Mouse (Mus musculus): ENCODE results near the gene Lhx8. TPM values are rescaled to one million over a fixed set of nuclear protein-coding genes. Genes with fewer than 3 reads are reported as not detected.

Lhx8 gene
- polyA plus RNA-seq, 1 experiment from 2014 or later, result 19.8 TPM

DNA sequence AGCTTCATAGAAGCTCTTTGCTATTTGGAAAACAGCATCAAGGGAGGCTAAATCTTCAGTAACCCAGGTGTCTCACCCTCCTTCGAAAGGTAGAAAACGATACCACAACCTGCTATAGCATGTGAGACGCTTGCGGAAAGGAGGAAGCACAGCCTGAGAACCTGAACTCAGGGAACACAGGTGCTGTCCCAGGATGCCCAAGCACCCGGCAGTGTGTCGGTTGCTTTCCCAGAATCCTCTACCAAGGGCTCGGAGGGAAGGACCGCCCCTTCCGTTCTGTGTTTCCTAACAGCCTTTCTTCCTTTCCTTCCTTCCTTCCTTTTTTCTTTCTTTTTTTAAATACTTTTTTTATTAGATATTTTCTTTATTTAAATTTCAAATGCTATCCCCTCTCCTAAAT lies 30.5 kb downstream of the Lhx8 start:
- Histone ChIP-seq H3K36me3 (ENCODE audit: control insufficient read depth, insufficient read depth, low read length) (no peaks in the 10 kb centered on the region), H3K4me1 (replicated peaks; ENCODE audit: control insufficient read depth, insufficient read depth, low read length) (no peaks in the 10 kb centered on the region), H3K9ac (ENCODE audit: low read length) (no peak overlapping the region), H3K9me3 (ENCODE audit: control insufficient read depth, low read length) (no peaks in the 10 kb centered on the region), H3K27ac (ENCODE audit: low read depth, low read length) (no peak overlapping the region), H3K4me2 (ENCODE audit: low read depth, low read length, severe bottlenecking) (no peak overlapping the region), H3K27me3 (ENCODE audit: control insufficient read depth, insufficient read depth, low read length) (no peaks in the 10 kb centered on the region), H3K4me3 (ENCODE audit: low read depth, low read length) (no peak overlapping the region)
- WGBS, result 89% methylated on average over 9 of the region's 9 CpGs
- ATAC-seq (replicated peaks; ENCODE audit: low FRiP score) (no peak), DNase-seq (ENCODE audit: low spot score) (no peak)

DNA sequence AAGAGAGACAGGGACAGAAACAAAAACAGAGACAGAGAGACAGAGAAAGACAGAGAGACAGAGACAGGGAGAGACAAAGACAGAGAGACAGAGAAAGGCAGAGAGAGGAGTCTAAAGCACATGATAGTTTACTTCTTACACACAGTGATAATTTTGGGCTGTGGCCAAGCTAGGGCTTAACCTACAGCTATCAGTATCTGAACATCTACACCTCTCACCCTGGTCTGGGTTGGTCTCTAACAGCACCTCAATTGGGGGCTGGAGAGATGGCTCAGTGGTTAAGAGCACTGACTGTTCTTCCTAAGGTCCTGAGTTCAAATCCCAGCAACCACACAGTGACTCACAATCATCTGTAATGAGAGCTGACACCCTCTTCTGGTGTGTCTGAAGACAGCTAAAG lies 32.0 kb downstream of the Lhx8 start:
- no peaks in the 10 kb centered on the region for H3K27me3 ChIP-seq (ENCODE audit: control insufficient read depth, insufficient read depth, low read length)
- no peak overlapping the region for H3K4me3 ChIP-seq (ENCODE audit: low read depth, low read length)
- H3K27ac ChIP-seq (ENCODE audit: low read depth, low read length), result no peak overlapping the region
- DNase-seq (ENCODE audit: low spot score) (no peak), ATAC-seq (replicated peaks; ENCODE audit: low FRiP score) (no peak)
- no peaks in the 10 kb centered on the region for H3K9me3 ChIP-seq (ENCODE audit: control insufficient read depth, low read length)
- no peaks in the 10 kb centered on the region for H3K36me3 ChIP-seq (ENCODE audit: control insufficient read depth, insufficient read depth, low read length)
- no peak overlapping the region for H3K9ac ChIP-seq (ENCODE audit: low read length)
- H3K4me2 ChIP-seq (ENCODE audit: low read depth, low read length, severe bottlenecking), result no peak overlapping the region
- no peaks in the 10 kb centered on the region for H3K4me1 ChIP-seq (replicated peaks; ENCODE audit: control insufficient read depth, insufficient read depth, low read length)

DNA sequence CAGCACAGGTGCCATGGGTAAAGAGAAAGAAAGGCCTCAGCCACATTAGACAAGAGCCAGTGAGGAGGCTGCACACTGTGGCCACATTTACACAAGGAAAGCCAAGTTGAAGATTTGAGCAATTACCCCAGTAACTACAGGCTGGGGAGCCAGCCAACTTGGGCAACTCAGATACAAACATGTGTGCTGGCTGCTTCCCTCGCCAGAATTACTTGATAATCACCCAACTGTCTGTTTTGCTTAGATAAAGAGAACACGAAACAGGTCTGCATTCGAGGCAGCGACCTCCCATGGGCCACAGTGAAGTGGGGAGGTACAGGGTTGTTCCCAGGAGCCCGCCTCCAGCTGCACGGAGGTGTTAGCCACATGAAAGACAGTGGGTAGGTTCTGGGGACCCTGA lies 33.0 kb downstream of the Lhx8 start:
- WGBS, result 74% methylated on average over 6 of the region's 6 CpGs
- no peaks in the 10 kb centered on the region for H3K36me3 ChIP-seq (ENCODE audit: control insufficient read depth, insufficient read depth, low read length)
- H3K27me3 ChIP-seq (ENCODE audit: control insufficient read depth, insufficient read depth, low read length), result no peaks in the 10 kb centered on the region
- H3K4me3 ChIP-seq (ENCODE audit: low read depth, low read length), result no peak overlapping the region
- no peak for ATAC-seq (replicated peaks; ENCODE audit: low FRiP score)
- H3K9ac ChIP-seq (ENCODE audit: low read length), result no peak overlapping the region
- no peak overlapping the region for H3K27ac ChIP-seq (ENCODE audit: low read depth, low read length)
- no peaks in the 10 kb centered on the region for H3K9me3 ChIP-seq (ENCODE audit: control insufficient read depth, low read length)
- no peak overlapping the region for H3K4me2 ChIP-seq (ENCODE audit: low read depth, low read length, severe bottlenecking)
- no peaks in the 10 kb centered on the region for H3K4me1 ChIP-seq (replicated peaks; ENCODE audit: control insufficient read depth, insufficient read depth, low read length)
- DNase-seq (ENCODE audit: low spot score), result no peak

DNA sequence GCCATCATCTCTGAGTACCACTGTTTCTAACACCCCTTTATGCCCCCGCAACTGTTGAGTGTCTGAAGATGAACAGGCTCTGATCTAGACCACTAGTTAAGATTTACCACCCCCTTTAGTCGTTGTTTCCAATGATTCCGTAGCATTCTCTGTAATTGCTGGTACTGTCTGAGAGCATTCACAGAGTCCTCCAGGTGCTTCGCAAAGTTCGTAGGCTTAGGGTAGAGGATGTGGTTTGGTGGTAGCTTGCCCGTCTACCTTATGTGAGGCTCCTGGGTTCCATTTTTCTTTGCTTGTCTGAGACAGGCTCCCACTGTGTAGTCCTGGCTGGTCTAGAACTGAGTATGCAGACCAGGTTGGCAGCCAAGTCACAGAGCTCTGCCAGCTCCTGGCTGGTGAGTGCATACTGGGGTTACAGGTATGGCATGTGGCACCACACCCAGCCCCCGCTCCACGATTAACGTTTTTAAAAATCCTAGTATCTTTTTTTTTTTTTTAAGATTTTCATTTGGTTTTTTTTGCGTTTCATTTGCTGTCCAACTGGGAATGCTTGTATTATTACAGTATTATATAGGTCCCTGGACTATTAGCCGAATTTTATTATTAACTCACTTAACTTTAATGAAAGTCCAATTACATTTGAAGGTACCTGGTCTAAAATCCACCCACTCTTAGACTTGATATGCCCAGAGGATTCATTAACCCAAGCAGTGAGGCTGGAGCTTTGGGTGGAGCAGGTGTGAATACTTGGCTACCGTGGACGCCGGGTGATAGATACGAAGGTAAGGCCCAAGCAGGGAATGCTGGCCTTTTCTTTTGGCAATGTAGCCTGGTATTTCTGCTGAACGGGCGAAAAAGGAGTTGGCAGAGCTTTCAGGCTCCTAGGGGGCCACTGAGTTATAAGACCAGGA lies 35.3 kb downstream of the Lhx8 start:
- no peaks in the 10 kb centered on the region for H3K4me1 ChIP-seq (replicated peaks; ENCODE audit: control insufficient read depth, insufficient read depth, low read length)
- H3K9me3 ChIP-seq (ENCODE audit: control insufficient read depth, low read length), result no peaks in the 10 kb centered on the region
- ATAC-seq (replicated peaks; ENCODE audit: low FRiP score) (no peak), DNase-seq (ENCODE audit: low spot score) (no peak)
- H3K27ac ChIP-seq (ENCODE audit: low read depth, low read length), result no peak overlapping the region
- no peaks in the 10 kb centered on the region for H3K36me3 ChIP-seq (ENCODE audit: control insufficient read depth, insufficient read depth, low read length)
- H3K9ac ChIP-seq (ENCODE audit: low read length), result no peak overlapping the region
- 91% methylated on average over 17 of the region's 17 CpGs for WGBS
- no peaks in the 10 kb centered on the region for H3K27me3 ChIP-seq (ENCODE audit: control insufficient read depth, insufficient read depth, low read length)
- H3K4me3 ChIP-seq (ENCODE audit: low read depth, low read length), result no peak overlapping the region
- H3K4me2 ChIP-seq (ENCODE audit: low read depth, low read length, severe bottlenecking), result no peak overlapping the region

DNA sequence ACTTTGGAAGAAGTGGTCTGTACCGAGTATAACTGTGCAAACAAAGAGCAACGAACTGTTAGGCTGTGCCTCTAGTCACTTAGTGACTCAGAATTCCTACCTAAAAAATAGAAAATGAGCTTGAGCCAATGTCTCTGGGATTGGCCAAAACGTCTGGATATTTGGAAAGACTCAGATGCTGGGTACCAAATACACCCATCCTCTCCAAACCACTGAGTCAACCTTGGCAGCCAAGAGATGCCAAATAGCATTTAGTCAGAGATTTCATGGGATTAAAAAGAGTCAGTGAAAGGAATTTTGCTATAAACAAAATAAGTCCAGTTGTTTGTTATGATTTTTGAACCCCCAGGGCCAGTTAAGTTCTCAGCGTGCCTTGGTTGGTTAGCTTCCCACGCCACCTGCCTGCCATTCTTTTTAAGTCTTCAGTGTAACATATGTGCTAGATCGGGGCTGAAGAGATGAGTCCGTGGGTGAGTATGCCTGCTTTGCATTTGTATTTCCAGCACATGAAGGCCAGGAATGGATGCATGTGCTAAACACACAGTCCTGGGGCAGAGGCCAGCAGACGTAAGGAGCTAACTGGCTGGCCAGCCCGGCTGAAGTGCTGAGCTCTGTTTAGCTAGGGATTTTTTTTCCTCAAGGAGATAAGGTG lies 36.5 kb downstream of the Lhx8 start:
- WGBS, result 84% methylated on average over 9 of the region's 9 CpGs

DNA sequence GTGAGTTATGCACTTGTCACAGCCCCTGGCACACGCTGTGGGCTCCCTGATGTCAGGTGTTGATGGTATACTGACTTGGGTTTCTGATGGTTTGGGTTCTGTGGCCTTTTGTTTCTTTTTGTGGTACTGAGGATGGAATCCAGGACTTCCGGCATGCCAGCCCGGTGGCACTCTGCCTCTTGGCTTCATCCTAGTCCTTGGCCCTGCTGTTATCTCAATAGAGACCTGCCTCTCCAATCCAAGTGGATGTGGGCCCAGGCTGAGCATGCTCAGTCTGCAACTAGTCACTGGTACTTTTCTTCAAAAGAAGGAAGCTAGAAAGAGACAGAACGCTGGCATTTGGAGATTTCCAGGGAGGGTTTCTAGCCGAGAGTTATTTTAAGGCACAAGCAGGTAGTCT lies 38.3 kb downstream of the Lhx8 start:
- no peaks in the 10 kb centered on the region for H3K36me3 ChIP-seq (ENCODE audit: control insufficient read depth, insufficient read depth, low read length)
- ATAC-seq (replicated peaks; ENCODE audit: low FRiP score), result no peak
- H3K27me3 ChIP-seq (ENCODE audit: control insufficient read depth, insufficient read depth, low read length), result no peaks in the 10 kb centered on the region
- 75% methylated on average over 5 of the region's 5 CpGs for WGBS
- no peak overlapping the region for H3K4me2 ChIP-seq (ENCODE audit: low read depth, low read length, severe bottlenecking)
- H3K9me3 ChIP-seq (ENCODE audit: control insufficient read depth, low read length), result no peaks in the 10 kb centered on the region
- H3K9ac ChIP-seq (ENCODE audit: low read length), result no peak overlapping the region
- no peaks in the 10 kb centered on the region for H3K4me1 ChIP-seq (replicated peaks; ENCODE audit: control insufficient read depth, insufficient read depth, low read length)
- no peak overlapping the region for H3K27ac ChIP-seq (ENCODE audit: low read depth, low read length)
- DNase-seq (ENCODE audit: low spot score), result no peak
- H3K4me3 ChIP-seq (ENCODE audit: low read depth, low read length), result no peak overlapping the region

More for the DNA sequence above, 36.5 kb downstream of the Lhx8 start:
- no peaks in the 10 kb centered on the region for H3K36me3 ChIP-seq (ENCODE audit: control insufficient read depth, insufficient read depth, low read length)
- H3K4me2 ChIP-seq (ENCODE audit: low read depth, low read length, severe bottlenecking), result no peak overlapping the region
- H3K4me3 ChIP-seq (ENCODE audit: low read depth, low read length), result no peak overlapping the region
- no peak for DNase-seq (ENCODE audit: low spot score)
- H3K9ac ChIP-seq (ENCODE audit: low read length), result no peak overlapping the region
- no peaks in the 10 kb centered on the region for H3K4me1 ChIP-seq (replicated peaks; ENCODE audit: control insufficient read depth, insufficient read depth, low read length)
- ATAC-seq (replicated peaks; ENCODE audit: low FRiP score), result no peak
- no peak overlapping the region for H3K27ac ChIP-seq (ENCODE audit: low read depth, low read length)
- no peaks in the 10 kb centered on the region for H3K9me3 ChIP-seq (ENCODE audit: control insufficient read depth, low read length)
- no peaks in the 10 kb centered on the region for H3K27me3 ChIP-seq (ENCODE audit: control insufficient read depth, insufficient read depth, low read length)

DNA sequence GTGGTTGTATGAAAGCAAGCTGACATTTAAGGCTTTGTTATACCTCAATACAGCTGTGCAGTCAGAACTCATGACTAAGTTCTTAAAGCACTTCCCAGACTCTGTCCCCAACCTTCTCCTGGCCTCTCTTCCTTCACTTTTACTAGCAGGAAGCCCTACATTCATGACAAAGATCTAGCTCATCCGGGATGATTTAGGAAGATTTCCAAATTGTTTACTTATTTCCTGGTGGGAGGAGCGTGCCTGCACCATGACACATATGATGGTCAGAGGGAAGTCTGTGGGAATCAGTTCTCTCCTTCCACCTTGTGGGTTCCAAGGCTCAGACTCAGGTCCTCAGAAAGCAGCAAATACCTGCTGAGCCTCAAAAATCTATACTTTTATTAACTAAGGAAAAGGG lies 40.1 kb downstream of the Lhx8 start:
- H3K27me3 ChIP-seq (ENCODE audit: control insufficient read depth, insufficient read depth, low read length), result no peaks in the 10 kb centered on the region

DNA sequence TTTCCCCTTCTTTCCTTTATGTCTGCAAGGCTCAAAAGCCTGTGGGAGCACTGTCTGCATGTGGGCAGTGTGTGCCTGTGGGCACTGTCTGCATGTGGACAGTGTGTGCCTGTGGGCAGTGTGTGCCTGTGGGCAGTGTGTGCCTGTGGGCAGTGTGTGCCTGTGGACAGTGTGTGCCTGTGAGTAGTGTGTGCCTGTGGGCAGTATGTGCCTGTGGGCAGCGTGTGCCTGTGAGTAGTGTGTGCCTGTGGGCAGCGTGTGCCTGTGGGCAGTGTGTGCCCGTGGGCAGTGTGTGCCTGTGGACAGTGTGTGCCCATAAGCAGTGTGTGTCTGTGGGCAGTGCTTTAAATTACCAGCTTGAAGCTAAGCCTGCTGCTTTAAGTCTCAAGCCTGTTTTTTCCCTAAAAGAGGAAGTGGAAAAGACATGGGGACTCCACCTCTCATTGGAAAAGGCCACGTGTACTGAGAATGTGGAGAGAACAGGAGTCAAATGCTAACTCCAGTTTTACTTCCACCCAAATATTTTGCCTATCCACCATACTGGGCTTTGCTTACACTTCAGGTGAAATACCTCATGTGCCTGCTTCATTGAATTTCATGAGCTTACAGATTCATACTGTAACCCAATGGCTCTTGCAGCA lies 41.9 kb downstream of the Lhx8 start:
- no peak overlapping the region for H3K9ac ChIP-seq (ENCODE audit: low read length)
- H3K9me3 ChIP-seq (ENCODE audit: control insufficient read depth, low read length), result no peaks in the 10 kb centered on the region
- no peaks in the 10 kb centered on the region for H3K27me3 ChIP-seq (ENCODE audit: control insufficient read depth, insufficient read depth, low read length)
- H3K27ac ChIP-seq (ENCODE audit: low read depth, low read length), result no peak overlapping the region
- H3K4me3 ChIP-seq (ENCODE audit: low read depth, low read length), result no peak overlapping the region
- no peak overlapping the region for H3K4me2 ChIP-seq (ENCODE audit: low read depth, low read length, severe bottlenecking)
- H3K36me3 ChIP-seq (ENCODE audit: control insufficient read depth, insufficient read depth, low read length), result no peaks in the 10 kb centered on the region
- WGBS, result 84% methylated on average over 4 of the region's 4 CpGs
- no peaks in the 10 kb centered on the region for H3K4me1 ChIP-seq (replicated peaks; ENCODE audit: control insufficient read depth, insufficient read depth, low read length)
- ATAC-seq (replicated peaks; ENCODE audit: low FRiP score) (no peak), DNase-seq (ENCODE audit: low spot score) (no peak)

More for the DNA sequence above, 40.1 kb downstream of the Lhx8 start:
- no peak for DNase-seq (ENCODE audit: low spot score)
- H3K4me2 ChIP-seq (ENCODE audit: low read depth, low read length, severe bottlenecking), result no peak overlapping the region
- no peaks in the 10 kb centered on the region for H3K36me3 ChIP-seq (ENCODE audit: control insufficient read depth, insufficient read depth, low read length)
- H3K9me3 ChIP-seq (ENCODE audit: control insufficient read depth, low read length), result no peaks in the 10 kb centered on the region
- no peak for ATAC-seq (replicated peaks; ENCODE audit: low FRiP score)
- no peak overlapping the region for H3K9ac ChIP-seq (ENCODE audit: low read length)
- H3K4me1 ChIP-seq (replicated peaks; ENCODE audit: control insufficient read depth, insufficient read depth, low read length), result no peaks in the 10 kb centered on the region
- no peak overlapping the region for H3K27ac ChIP-seq (ENCODE audit: low read depth, low read length)
- WGBS, result 83% methylated on average over 2 of the region's 2 CpGs
- H3K4me3 ChIP-seq (ENCODE audit: low read depth, low read length), result no peak overlapping the region
